Mouse (Mus musculus) adrenal gland, adult (tissue): ENCODE measurements around the gene Tnfrsf11a.

Experiments
- DNase-seq, 2 experiments: peaks; one replicate each; pipeline ENCODE4 v3.0.0; 2022 to 2023; ENCODE audit warnings: low spot score in 1 of 2; ENCODE audit not compliant: inconsistent age in 2 of 2

Tnfrsf11a gene

GRCm38 (mm10) chr1:105824980-105825379 is 44.5 kb downstream of the Tnfrsf11a start:
- DNase-seq = no peak

- no peak for DNase-seq
These were observed 46.9 kb downstream of the Tnfrsf11a start for GRCm38 (mm10) chr1:105827374-105827773.

- DNase-seq = no peak
These were observed 47.3 kb downstream of the Tnfrsf11a start for GRCm38 (mm10) chr1:105827786-105828345.

GRCm38 (mm10) chr1:105829171-105829570 is 48.7 kb downstream of the Tnfrsf11a start:
- DNase-seq = no peak

- DNase-seq = no peak
These were observed 52.3 kb downstream of the Tnfrsf11a start for GRCm38 (mm10) chr1:105832784-105833183.

- no peak for DNase-seq
These were observed 62.4 kb downstream of the Tnfrsf11a start for GRCm38 (mm10) chr1:105842950-105843349.

- DNase-seq = peak in 1 of 2 experiments; percentile 44
These were observed 62.9 kb downstream of the Tnfrsf11a start for GRCm38 (mm10) chr1:105843386-105843785.

- no peak for DNase-seq
These were observed 63.3 kb downstream of the Tnfrsf11a start for GRCm38 (mm10) chr1:105843856-105844255.

- no peak for DNase-seq
These were observed 64.0 kb downstream of the Tnfrsf11a start for GRCm38 (mm10) chr1:105844341-105845006.

GRCm38 (mm10) chr1:105846431-105846830 is 65.9 kb downstream of the Tnfrsf11a start:
- no peak for DNase-seq

GRCm38 (mm10) chr1:105848806-105849205 is 68.3 kb downstream of the Tnfrsf11a start:
- DNase-seq = peak; percentile 30 to 77

- DNase-seq = no peak
These were observed 70.8 kb downstream of the Tnfrsf11a start for GRCm38 (mm10) chr1:105851341-105851740.

GRCm38 (mm10) chr1:105859740-105860139 is 79.2 kb downstream of the Tnfrsf11a start:
- DNase-seq = no peak

GRCm38 (mm10) chr1:105876589-105876988 is 96.1 kb downstream of the Tnfrsf11a start:
- no peak for DNase-seq

- no peak for DNase-seq
These were observed 97.3 kb downstream of the Tnfrsf11a start for GRCm38 (mm10) chr1:105877808-105878207.

GRCm38 (mm10) chr1:105878416-105878815 is 97.9 kb downstream of the Tnfrsf11a start:
- DNase-seq = no peak

- DNase-seq = peak in 1 of 2 experiments; percentile 40
These were observed 100.2 kb downstream of the Tnfrsf11a start for GRCm38 (mm10) chr1:105880555-105881304.

GRCm38 (mm10) chr1:105881466-105881865 is 100.9 kb downstream of the Tnfrsf11a start:
- no peak for DNase-seq

- no peak for DNase-seq
These were observed 103.0 kb downstream of the Tnfrsf11a start for GRCm38 (mm10) chr1:105883498-105883897.

GRCm38 (mm10) chr1:105885101-105885500 is 104.6 kb downstream of the Tnfrsf11a start:
- no peak for DNase-seq

- DNase-seq = no peak
These were observed 105.1 kb downstream of the Tnfrsf11a start for GRCm38 (mm10) chr1:105885575-105885974.

- DNase-seq = no peak
These were observed 105.8 kb downstream of the Tnfrsf11a start for GRCm38 (mm10) chr1:105886358-105886757.
